Mouse (Mus musculus): ENCODE data around the gene Gm10837.
"Not testable (repeated sequence)": the region's sequence is repeated elsewhere in the genome, so short reads cannot be mapped to it uniquely, and the experiment has no call there.

Gm10837 gene

GRCm38 (mm10) chr14:122490441-122491328 lies at the start of gene Gm10837:
Gene Gm10837 (plus strand): TSS chr14:122490586.
- DNase-seq (ENCODE audit: low spot score): no peak

- DNase-seq (ENCODE audit: low spot score): no peak
These were observed 40.5 kb upstream of the Gm10837 start for GRCm38 (mm10) chr14:122449601-122450495.

- DNase-seq (ENCODE audit: low spot score): no peak
These were observed 39.6 kb upstream of the Gm10837 start, which contains the start of gene Gm5089 for GRCm38 (mm10) chr14:122450496-122451382. Gene Gm5089 (minus strand): TSS chr14:122451115.

GRCm38 (mm10) chr14:122451551-122452145 lies 38.7 kb upstream of the Gm10837 start:
- no peak for DNase-seq (ENCODE audit: low spot score)

GRCm38 (mm10) chr14:122452701-122453387 lies 37.5 kb upstream of the Gm10837 start:
- DNase-seq (ENCODE audit: low spot score): no peak

GRCm38 (mm10) chr14:122453388-122453995 lies 36.9 kb upstream of the Gm10837 start:
- DNase-seq (ENCODE audit: low spot score): no peak

- no peak for DNase-seq (ENCODE audit: low spot score)
These were observed 36.2 kb upstream of the Gm10837 start for GRCm38 (mm10) chr14:122453996-122454738.

GRCm38 (mm10) chr14:122454901-122455561 lies 35.4 kb upstream of the Gm10837 start:
- DNase-seq (ENCODE audit: low spot score): no peak

- no peak for DNase-seq (ENCODE audit: low spot score)
These were observed 34.8 kb upstream of the Gm10837 start for GRCm38 (mm10) chr14:122455562-122455958.

- DNase-seq (ENCODE audit: low spot score): not testable (repeated sequence)
These were observed 31.1 kb upstream of the Gm10837 start for GRCm38 (mm10) chr14:122459332-122459731.

GRCm38 (mm10) chr14:122459776-122460175 lies 30.6 kb upstream of the Gm10837 start:
- DNase-seq (ENCODE audit: low spot score): no peak

GRCm38 (mm10) chr14:122460226-122460625 lies 30.2 kb upstream of the Gm10837 start:
- DNase-seq (ENCODE audit: low spot score): no peak

- no peak for DNase-seq (ENCODE audit: low spot score)
These were observed 28.9 kb upstream of the Gm10837 start for GRCm38 (mm10) chr14:122461500-122461899.

GRCm38 (mm10) chr14:122461966-122462365 lies 28.4 kb upstream of the Gm10837 start:
- DNase-seq (ENCODE audit: low spot score): no peak

- DNase-seq (ENCODE audit: low spot score): no peak
These were observed 27.7 kb upstream of the Gm10837 start for GRCm38 (mm10) chr14:122462689-122463079.

- DNase-seq (ENCODE audit: low spot score): no peak
These were observed 27.2 kb upstream of the Gm10837 start for GRCm38 (mm10) chr14:122463080-122463691.

GRCm38 (mm10) chr14:122463734-122464341 lies 26.5 kb upstream of the Gm10837 start:
- not testable (repeated sequence) for DNase-seq (ENCODE audit: low spot score)

- no peak for DNase-seq (ENCODE audit: low spot score)
These were observed 26.0 kb upstream of the Gm10837 start for GRCm38 (mm10) chr14:122464351-122464762.

Measured in ovary, postnatal 10 days (tissue).